Mouse (Mus musculus) heart, embryonic 14.5 days (tissue): ENCODE data around the gene Lrrc39. TPM values are rescaled to one million over a fixed set of nuclear protein-coding genes. Genes with fewer than 3 reads are reported as not detected.

ENCODE experiments used
- ATAC-seq: fragments of 200-750 bp; cut with Nextera tagmentation; 2 replicates; pipeline ENCODE4 v1.8.0; 2017; ENCODE audit warnings: low read depth, moderate TSS enrichment; ENCODE audit not compliant: insufficient number of reproducible peaks, insufficient read depth, low FRiP score
- H3K27ac ChIP-seq, 2 experiments: fragments of 200-500 bp in 1 of 2; fragments of 300-500 bp in 1 of 2; sonication (generic) in 1 of 2; replicated peaks in 1 of 2; 2 replicates each; pipeline ENCODE4 v1.5.1; 2012 to 2014; ENCODE audit warnings: low read depth in 2 of 2, low read length in 2 of 2, control low read depth in 1 of 2, mild to moderate bottlenecking in 1 of 2, mixed read lengths in 1 of 2; ENCODE audit not compliant: control insufficient read depth in 1 of 2, insufficient read depth in 1 of 2
- H3K27me3 ChIP-seq: fragments of 300-500 bp; sonication (generic); 2 replicates; pipeline ENCODE4 v1.6.1; 2014; ENCODE audit warnings: mild to moderate bottlenecking, low read length, control low read depth; ENCODE audit not compliant: control insufficient read depth, insufficient read depth
- H3K36me3 ChIP-seq: fragments of 300-500 bp; sonication (generic); 2 replicates; pipeline ENCODE4 v1.6.1; 2014; ENCODE audit warnings: mild to moderate bottlenecking, control low read depth, low read length, mixed read lengths; ENCODE audit not compliant: control insufficient read depth, insufficient read depth
- H3K4me1 ChIP-seq, 2 experiments: fragments of 200-500 bp in 1 of 2; fragments of 300-500 bp in 1 of 2; sonication (generic) in 1 of 2; 2 replicates each; pipeline ENCODE4 v1.6.1; 2012 to 2014; ENCODE audit warnings: low read length in 2 of 2, control low read depth in 1 of 2, mixed read lengths in 1 of 2; ENCODE audit not compliant: control insufficient read depth in 2 of 2, insufficient read depth in 2 of 2
- H3K4me2 ChIP-seq: fragments of 300-500 bp; sonication (generic); 2 replicates; pipeline ENCODE4 v1.6.1; 2014; ENCODE audit warnings: mild to moderate bottlenecking, low read length
- H3K4me3 ChIP-seq, 2 experiments: fragments of 200-500 bp in 1 of 2; fragments of 300-500 bp in 1 of 2; sonication (generic) in 1 of 2; 2 replicates each; pipeline ENCODE4 v1.5.1; 2012 to 2014; ENCODE audit warnings: low read length in 2 of 2, mild to moderate bottlenecking in 2 of 2, control low read depth in 1 of 2, low read depth in 1 of 2, moderate library complexity in 1 of 2; ENCODE audit not compliant: control insufficient read depth in 1 of 2, insufficient read depth in 1 of 2
- H3K9ac ChIP-seq: fragments of 300-500 bp; sonication (generic); 2 replicates; pipeline ENCODE4 v1.6.1; 2014; ENCODE audit warnings: mild to moderate bottlenecking, low read length
- H3K9me3 ChIP-seq: fragments of 300-500 bp; sonication (generic); 2 replicates; pipeline ENCODE4 v1.6.1; 2016; ENCODE audit warnings: low read length, control low read depth; ENCODE audit not compliant: control insufficient read depth
- WGBS: fragments of 180-500 bp; shearing (Covaris S2); extraction: QIAGEN DNeasy Blood & Tissue Kit; methylation state at CpG from one replicate; pipeline ENCODE4 v1.1.7; 2014; 5-methylcytosine and 5-hydroxymethylcytosine counted together
- polyA plus RNA-seq: library from polyadenylated mRNA; unstranded; fragments of >200 nt; fragmentation: Nextera tagmentation; extraction: Ambion mirVana; gene quantifications from 2 replicates; pipeline ENCODE4 v1.2.1, GENCODE M21; 2014

Gene Lrrc39
- polyA plus RNA-seq, 1 experiment from 2014 or later, result 44.7 TPM

DNA sequence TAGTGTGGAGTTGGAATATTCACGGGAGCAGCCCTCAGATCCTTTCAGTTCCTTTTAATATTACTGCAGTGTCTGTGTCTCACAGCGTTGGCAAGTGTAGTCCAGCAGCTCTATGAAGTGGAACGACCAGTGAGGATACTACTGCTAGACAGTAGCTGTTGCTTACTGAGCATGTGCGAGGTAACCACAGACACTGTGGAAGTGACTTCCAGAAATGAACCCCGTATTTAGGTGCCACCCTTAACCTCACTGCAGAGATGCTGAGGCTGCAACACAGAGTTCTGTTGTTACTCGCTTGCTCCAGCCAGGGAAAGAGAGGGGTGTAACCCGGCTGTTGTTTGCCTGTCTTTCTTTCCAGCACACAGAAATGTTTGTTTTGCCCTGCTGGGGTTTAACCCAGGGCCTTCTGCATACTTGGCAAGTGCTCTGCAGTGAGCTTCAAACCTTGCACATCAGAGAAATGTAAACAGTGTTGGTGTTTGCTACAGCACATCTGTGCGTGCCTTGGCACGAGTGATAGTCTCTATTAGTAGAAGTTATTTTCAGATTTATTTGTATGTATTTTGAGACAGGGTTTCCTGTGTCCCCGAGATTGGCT is 51.6 kb downstream of the Lrrc39 start, which contains the start of gene Trmt13:
Trmt13 (minus strand) TSS at position 293 of the 598 bp plus-strand sequence.
- ATAC-seq, result no peak
- H3K27me3 ChIP-seq, result no peaks in the 10 kb centered on the region
- peaks cover 76% of the 10 kb centered on the region for H3K36me3 ChIP-seq
- H3K9me3 ChIP-seq, result no peaks in the 10 kb centered on the region
- no peak within 1 kb of the TSS for H3K4me3 ChIP-seq
- no peaks in the 10 kb centered on the region for H3K4me1 ChIP-seq
- no peak within 1 kb of the TSS for H3K27ac ChIP-seq
- no peak within 1 kb of the TSS for H3K9ac ChIP-seq
- H3K4me2 ChIP-seq, result no peak within 1 kb of the TSS
- WGBS, result 82% methylated on average over 10 of the region's 10 CpGs

DNA sequence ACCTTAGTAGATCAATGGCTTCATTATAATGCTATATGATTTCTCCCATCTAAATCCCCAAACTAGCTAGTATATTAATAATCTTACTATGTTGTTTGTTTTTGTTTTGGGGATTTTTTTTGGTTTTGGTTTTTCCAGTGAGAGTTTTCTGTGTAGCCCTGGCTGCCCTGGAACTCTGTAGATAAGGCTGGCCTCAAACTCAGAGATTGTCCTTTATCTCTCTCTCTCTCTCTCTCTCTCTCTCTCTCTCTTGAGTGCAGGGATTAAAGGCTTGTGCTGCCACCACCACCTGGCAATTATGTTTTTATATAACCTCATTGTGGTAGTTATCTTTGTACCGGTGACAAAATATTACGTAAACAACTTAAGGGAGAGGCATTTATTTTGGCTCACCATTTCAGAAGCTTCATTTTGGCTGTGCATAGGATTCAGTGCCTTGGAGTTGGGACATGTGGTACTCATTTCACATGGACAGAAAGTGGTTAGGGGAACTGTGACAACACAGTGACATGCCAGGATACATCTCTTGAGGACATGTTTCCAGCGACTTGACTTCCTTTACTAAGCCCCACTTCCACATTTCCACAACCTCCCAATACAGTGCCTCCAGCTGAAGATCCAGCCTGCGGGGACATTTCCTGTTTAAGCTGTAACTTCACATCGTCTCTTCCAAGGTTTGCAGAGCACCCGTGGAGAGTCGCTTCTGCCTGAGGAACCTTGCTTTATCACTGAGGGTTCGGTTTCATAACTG is 52.7 kb downstream of the Lrrc39 start:
- no peak overlapping the region for H3K9ac ChIP-seq
- WGBS, result 83% methylated on average over 8 of the region's 8 CpGs
- H3K4me1 ChIP-seq, result no peaks in the 10 kb centered on the region
- ATAC-seq, result no peak
- no peaks in the 10 kb centered on the region for H3K9me3 ChIP-seq
- H3K27me3 ChIP-seq, result no peaks in the 10 kb centered on the region
- no peak overlapping the region for H3K4me3 ChIP-seq
- H3K36me3 ChIP-seq, result peaks cover 77% of the 10 kb centered on the region
- H3K4me2 ChIP-seq, result no peak overlapping the region
- H3K27ac ChIP-seq, result no peak overlapping the region

DNA sequence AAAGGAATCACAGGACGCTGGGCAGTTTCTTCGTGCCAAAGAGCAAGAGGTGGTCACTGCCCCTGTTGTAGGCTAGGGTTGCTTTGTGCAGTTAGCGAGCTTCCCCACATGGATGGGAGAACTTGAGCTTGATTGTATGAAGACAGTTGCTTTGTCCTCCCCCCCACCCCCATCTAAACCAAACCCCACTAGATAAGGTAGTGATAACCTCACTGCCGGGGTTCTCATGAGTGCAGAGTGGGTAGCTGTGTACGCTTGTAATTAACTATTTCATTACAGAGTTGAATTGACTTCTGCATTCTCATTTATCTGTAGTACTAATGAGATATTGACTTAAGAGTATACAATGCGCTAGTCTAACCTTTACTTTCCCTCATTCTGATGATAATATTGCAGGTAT is 56.1 kb downstream of the Lrrc39 start:
- Histone ChIP-seq H3K4me3 (no peak overlapping the region), H3K4me2 (no peak overlapping the region), H3K27ac (no peak overlapping the region), H3K27me3 (no peaks in the 10 kb centered on the region), H3K36me3 (peaks cover 79% of the 10 kb centered on the region), H3K9ac (no peak overlapping the region), H3K4me1 (no peaks in the 10 kb centered on the region), H3K9me3 (no peaks in the 10 kb centered on the region)
- no peak for ATAC-seq
- 71% methylated on average over 6 of the region's 6 CpGs for WGBS

DNA sequence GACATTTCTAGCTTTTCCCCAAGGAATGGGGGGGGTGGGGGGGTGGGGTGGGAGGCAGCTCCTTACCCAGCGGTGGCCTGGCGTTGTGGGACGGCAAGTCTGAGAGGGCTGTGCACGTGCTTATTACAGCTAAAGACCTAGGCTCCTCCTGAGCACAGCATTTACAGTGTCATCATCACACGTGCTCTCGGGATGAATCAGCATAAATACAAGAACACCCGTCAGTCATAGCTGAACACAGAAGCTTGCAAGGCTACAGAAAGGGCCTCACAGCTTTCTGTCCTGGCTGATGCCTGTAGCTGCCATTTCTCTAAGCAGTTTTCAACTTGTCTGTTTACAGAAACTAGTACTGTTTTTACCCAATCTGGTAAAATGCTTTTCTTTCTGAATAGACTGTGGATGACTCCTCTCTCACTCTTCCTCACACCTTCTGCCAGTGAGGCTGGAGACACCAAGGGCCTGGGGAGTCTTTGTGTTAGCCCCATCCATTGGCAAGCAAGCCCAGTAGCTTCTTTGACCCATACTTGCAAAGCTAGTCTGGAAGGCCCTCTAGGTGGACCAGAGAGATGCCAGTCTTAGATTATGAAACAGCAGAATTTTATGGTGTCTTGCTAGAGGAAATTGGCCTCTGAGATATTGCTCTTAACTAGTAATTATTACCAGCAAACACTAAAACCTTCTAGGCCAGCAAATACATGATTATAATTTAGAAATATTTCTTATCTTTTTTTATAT is 58.0 kb downstream of the Lrrc39 start:
- Histone ChIP-seq H3K36me3 (peaks cover 59% of the 10 kb centered on the region), H3K4me3 (no peak overlapping the region), H3K9ac (no peak overlapping the region), H3K27ac (no peak overlapping the region), H3K4me1 (no peaks in the 10 kb centered on the region), H3K9me3 (no peaks in the 10 kb centered on the region), H3K4me2 (no peak overlapping the region), H3K27me3 (no peaks in the 10 kb centered on the region)
- 87% methylated on average over 7 of the region's 7 CpGs for WGBS
- ATAC-seq, result no peak

DNA sequence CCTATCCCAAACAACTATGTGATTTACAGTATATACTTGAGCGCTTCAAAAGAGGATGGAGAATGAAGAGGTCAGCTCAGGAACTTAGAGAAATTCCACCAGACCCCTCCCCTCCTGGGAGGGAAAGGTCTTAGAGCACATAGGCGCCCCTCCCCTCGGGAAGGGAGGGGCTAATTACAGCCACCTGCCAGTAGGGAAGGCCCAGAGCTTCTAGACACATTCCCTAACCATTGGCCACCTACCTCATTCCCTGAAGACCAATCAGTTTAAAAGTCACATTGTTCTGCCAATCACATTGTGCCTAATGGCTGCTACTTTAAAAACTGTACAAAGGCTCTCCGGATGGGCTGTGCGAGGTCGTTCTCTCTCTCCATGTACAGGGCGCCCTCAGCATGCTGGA is 59.9 kb downstream of the Lrrc39 start:
- H3K9ac ChIP-seq, result no peak overlapping the region
- H3K9me3 ChIP-seq, result no peaks in the 10 kb centered on the region
- H3K36me3 ChIP-seq, result peaks cover 57% of the 10 kb centered on the region
- no peak for ATAC-seq
- no peak overlapping the region for H3K4me2 ChIP-seq
- H3K4me1 ChIP-seq, result no peaks in the 10 kb centered on the region
- H3K27ac ChIP-seq, result no peak overlapping the region
- WGBS, result 91% methylated on average over 7 of the region's 7 CpGs
- no peaks in the 10 kb centered on the region for H3K27me3 ChIP-seq
- H3K4me3 ChIP-seq, result no peak overlapping the region

DNA sequence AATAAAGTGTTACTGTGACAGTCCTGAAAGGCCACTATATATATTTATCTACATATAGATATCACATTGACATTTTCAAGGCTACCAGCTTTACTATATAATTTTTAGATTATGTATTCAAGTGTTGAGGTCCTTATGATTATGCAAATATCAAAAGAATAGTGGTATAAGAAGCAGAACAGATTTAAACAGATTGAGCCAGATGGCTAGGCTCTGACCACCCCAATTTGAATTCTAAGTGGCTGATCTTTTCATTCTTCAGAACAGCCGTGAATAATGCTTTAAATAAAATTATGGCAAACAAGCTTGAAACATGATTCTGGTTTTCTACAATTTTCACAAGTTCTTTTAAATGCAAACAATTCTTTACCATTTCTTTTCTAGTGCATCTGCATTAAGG is 68.7 kb downstream of the Lrrc39 start:
- Histone ChIP-seq H3K9ac (no peak overlapping the region), H3K4me1 (peaks cover 0 to 6% of the 10 kb centered on the region in 2 experiments; a peak in 1 of 4 replicates), H3K9me3 (no peaks in the 10 kb centered on the region), H3K4me3 (no peak overlapping the region), H3K27ac (no peak overlapping the region), H3K4me2 (no peak overlapping the region), H3K27me3 (no peaks in the 10 kb centered on the region), H3K36me3 (peaks cover 79% of the 10 kb centered on the region)
- 79% methylated on average over 1 of the region's 1 CpGs for WGBS
- no peak for ATAC-seq
